9 mouse cellular contexts compared by ENCODE assay signal in genomic region chr3:121433968-121434533, GRCm38 (mm10). TPM values are rescaled to one million over a fixed set of nuclear protein-coding genes. Genes with fewer than 3 reads are reported as not detected.
DNase-seq lines count a peak whose midpoint lies in the region; ATAC-seq lines count a peak whose summit lies in the region.
"Had no signal": no experiment of that assay in that cellular context is flagged by ENCODE, and none has a peak within 500 bp of the region (broad histone marks: within the 10 kb centered on the region; RNA-seq: fewer than 3 reads in every experiment).

No protein-coding gene starts in this region.

- peak; percentile 35; the same call in 1 of the 2 replicates for ATAC-seq in lung, embryonic 15.5 days (ENCODE audit: borderline replicate concordance, extremely low read depth, low FRiP score, low TSS enrichment)
- ATAC-seq in granulocyte monocyte progenitor cell, adult 5-6 weeks (replicated peaks; ENCODE audit: poor library complexity, severe bottlenecking) = peak; percentile 72
- ATAC-seq in limb, embryonic 15.5 days (ENCODE audit: insufficient number of reproducible peaks, low FRiP score, low TSS enrichment, low read depth) = peak; percentile 76

- H3K4me3 ChIP-seq in lung, embryonic 15.5 days = no peak overlapping the region
- H3K4me3 ChIP-seq in limb, embryonic 15.5 days = 0 out of 2 replicates have a peak overlapping the region, but pooled peaks have one; percentile 8

- H3K4me2 ChIP-seq in lung, embryonic 15.5 days = peak overlapping the region; percentile 0; the same call in 1 of the 2 replicates
- peak overlapping the region; percentile 41 for H3K4me2 ChIP-seq in limb, embryonic 15.5 days

- H3K36me3 ChIP-seq in lung, embryonic 15.5 days = no peaks in the 10 kb centered on the region
- H3K36me3 ChIP-seq in limb, embryonic 15.5 days = 0 out of 2 replicates have a peak, but pooled peaks cover 4% of the 10 kb centered on the region

- peaks cover 68% of the 10 kb centered on the region for H3K4me1 ChIP-seq in lung, embryonic 15.5 days
- peaks cover 81% of the 10 kb centered on the region for H3K4me1 ChIP-seq in limb, embryonic 15.5 days

- H3K27ac ChIP-seq in lung, embryonic 15.5 days = peak overlapping the region; percentile 25
- H3K27ac ChIP-seq in limb, embryonic 15.5 days = peak overlapping the region; percentile 90

- WGBS in lung, embryonic 15.5 days = 36% methylated on average over 8 of the region's 8 CpGs
- WGBS in limb, embryonic 15.5 days = 10% methylated on average over 8 of the region's 8 CpGs

- H3K9ac ChIP-seq in lung, embryonic 15.5 days = no peak overlapping the region; the same call in 1 of the 2 replicates
- no peak overlapping the region for H3K9ac ChIP-seq in limb, embryonic 15.5 days

- no peaks in the 10 kb centered on the region for H3K27me3 ChIP-seq in lung, embryonic 15.5 days
- H3K27me3 ChIP-seq in limb, embryonic 15.5 days = no peaks in the 10 kb centered on the region

- no peaks in the 10 kb centered on the region for H3K9me3 ChIP-seq in lung, embryonic 15.5 days
- no peaks in the 10 kb centered on the region for H3K9me3 ChIP-seq in limb, embryonic 15.5 days

- DNase-seq in lung, postnatal 25 days (ENCODE audit: low spot score) = no peak
- DNase-seq in skeletal muscle tissue, adult 2 months (ENCODE audit: low read depth, low spot score) = peak; percentile 67
- no peak for DNase-seq in right cerebral cortex, postnatal 36 days (ENCODE audit: low spot score in 2 of 2)
- no peak for DNase-seq in adrenal gland, adult 2 months
- DNase-seq in lung, postnatal 36 days = no peak
- DNase-seq: kidney, adult 9 months had no signal

RNA-seq across cellular contexts. Expression of gene Cnn3, which starts 7.8 kb away (rescaled TPM):
- polyA plus RNA-seq in lung, embryonic 15.5 days (2015; fragmentation: Nextera tagmentation; extraction: Ambion mirVana) = 627 and 632 TPM in 2 replicates
- total RNA-seq in granulocyte monocyte progenitor cell, adult 5-6 weeks (2014; fragmentation: Nextera tagmentation) = 34.5 and 37.7 TPM in 2 replicates
- total RNA-seq in granulocyte monocyte progenitor cell, adult 5-6 weeks (2017) = 24.6 and 28.0 TPM in 2 replicates
- polyA plus RNA-seq in limb, embryonic 15.5 days (2015; fragmentation: Nextera tagmentation; extraction: Ambion mirVana) = 720 and 793 TPM in 2 replicates
- total RNA-seq in adrenal gland, adult 2 months (2021) = 100 to 1,000 TPM; 282 to 367 TPM
- polyA plus RNA-seq in adrenal gland, adult 2 months (2012; rRNA removed) = 182 and 197 TPM in 2 replicates
